Mouse (Mus musculus) bone marrow, adult 2 months (tissue): Measurements from ENCODE around the gene Ldb2. TPM values are rescaled to one million over a fixed set of nuclear protein-coding genes. Genes with fewer than 3 reads are reported as not detected.

ENCODE experiments used
- H3K27ac ChIP-seq: fragments of 200-500 bp; 2 replicates; pipeline ENCODE4 v1.5.1; 2012; ENCODE audit warnings: low read depth, mild to moderate bottlenecking, control low read depth, inconsistent platforms, low read length; ENCODE audit not compliant: control insufficient read depth, poor library complexity, insufficient read depth
- H3K4me1 ChIP-seq: fragments of 200-500 bp; 2 replicates; pipeline ENCODE4 v1.6.1; 2011; ENCODE audit warnings: low read length; ENCODE audit not compliant: control insufficient read depth, insufficient read depth
- H3K4me3 ChIP-seq: fragments of 200-500 bp; replicated peaks from 2 replicates; pipeline ENCODE3; 2011; ENCODE audit warnings: mild to moderate bottlenecking, low read depth, low read length, control low read depth; ENCODE audit not compliant: control insufficient read depth
- CTCF ChIP-seq: fragments of 200-500 bp; IDR thresholded peaks from 2 replicates; pipeline ENCODE4 v1.5.1; 2011; ENCODE audit warnings: low read length, control low read depth; ENCODE audit not compliant: control insufficient read depth, insufficient read depth
- POLR2A ChIP-seq: fragments of 200-500 bp; IDR thresholded peaks from 2 replicates; pipeline ENCODE4 v1.6.1; 2011; ENCODE audit warnings: low read depth, mild to moderate bottlenecking, control low read depth, low read length, borderline replicate concordance; ENCODE audit not compliant: control insufficient read depth
- WGBS: fragments of 180-500 bp; shearing (Covaris S2); methylation state at CpG from one replicate; pipeline ENCODE4 v1.1.7; 2018; 5-methylcytosine and 5-hydroxymethylcytosine counted together
- polyA plus RNA-seq: library from polyadenylated mRNA; stranded (reverse); fragments of >200 nt; gene quantifications from 2 replicates; pipeline ENCODE4 v1.2.4, GENCODE M21; 2011; ENCODE audit warnings: low replicate concordance; ENCODE audit not compliant: missing spikeins, insufficient read depth, insufficient read length

Gene Ldb2
- polyA plus RNA-seq, 1 experiment, result 5.1 TPM

GRCm38 (mm10) chr5:44473857-44474762, 325.4 kb downstream of the Ldb2 start:
- WGBS, result 82% methylated on average over 10 of the region's 10 CpGs
- TF ChIP-seq POLR2A (no peak), CTCF (no peak)
- Histone ChIP-seq H3K4me1 (no peaks in the 10 kb centered on the region), H3K27ac (no peak overlapping the region), H3K4me3 (no peak overlapping the region)

DNA sequence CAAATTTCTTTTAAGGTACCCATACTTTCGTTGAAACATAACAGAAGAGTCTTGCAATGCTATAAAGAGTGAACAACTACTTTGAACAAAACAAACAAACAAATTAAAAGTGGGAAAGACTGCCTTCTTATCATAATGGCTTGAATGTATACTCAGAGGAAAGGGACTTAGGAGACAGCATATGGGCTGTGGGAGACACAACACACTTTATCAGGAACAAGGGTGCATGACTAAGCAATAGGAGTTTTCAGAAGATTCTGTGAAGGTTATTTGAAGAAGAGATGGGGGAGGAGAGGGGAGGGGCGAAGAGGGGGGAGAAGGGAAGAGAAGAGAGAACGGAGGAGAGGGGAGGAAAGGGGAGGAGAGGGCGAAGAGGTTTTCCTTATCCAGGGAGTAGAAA, 334.2 kb downstream of the Ldb2 start:
- Histone ChIP-seq H3K4me1 (no peaks in the 10 kb centered on the region), H3K27ac (no peak overlapping the region), H3K4me3 (no peak overlapping the region)
- 65% methylated on average over 4 of the region's 4 CpGs for WGBS
- TF ChIP-seq CTCF, result no peak
- no peak for TF ChIP-seq POLR2A
